Mouse (Mus musculus) midbrain, embryonic 14.5 days (tissue): Measurements from ENCODE around the gene Gm17359. TPM values are rescaled to one million over a fixed set of nuclear protein-coding genes. Genes with fewer than 3 reads are reported as not detected.

Experiments
- ATAC-seq: fragments of 200-750 bp; cut with Nextera tagmentation; 2 replicates; pipeline ENCODE4 v1.8.0; 2017; ENCODE audit warnings: moderate number of reproducible peaks, moderate library complexity; ENCODE audit not compliant: low FRiP score, low TSS enrichment
- DNase-seq: peaks from one replicate; pipeline ENCODE4 v3.0.0-alpha.2; 2015
- H3K27ac ChIP-seq: fragments of 300-500 bp; sonication (generic); replicated peaks from 2 replicates; pipeline ENCODE4 v1.5.1; 2014; ENCODE audit warnings: mild to moderate bottlenecking, low read depth, low read length, moderate library complexity
- H3K27me3 ChIP-seq: fragments of 300-500 bp; sonication (generic); 2 replicates; pipeline ENCODE4 v1.6.1; 2014; ENCODE audit warnings: low read length, control low read depth, mixed read lengths; ENCODE audit not compliant: control insufficient read depth, insufficient read depth
- H3K36me3 ChIP-seq: fragments of 300-500 bp; sonication (generic); 2 replicates; pipeline ENCODE4 v1.6.1; 2014; ENCODE audit warnings: low read length, control low read depth; ENCODE audit not compliant: control insufficient read depth, insufficient read depth
- H3K4me1 ChIP-seq: fragments of 300-500 bp; sonication (generic); 2 replicates; pipeline ENCODE4 v1.6.1; 2014; ENCODE audit warnings: mild to moderate bottlenecking, antibody characterized with exemption, low read length, control low read depth; ENCODE audit not compliant: control insufficient read depth, insufficient read depth
- H3K4me2 ChIP-seq: fragments of 300-500 bp; sonication (generic); 2 replicates; pipeline ENCODE4 v1.6.1; 2014; ENCODE audit warnings: mild to moderate bottlenecking, low read length, moderate library complexity
- H3K4me3 ChIP-seq: fragments of 300-500 bp; sonication (generic); replicated peaks from 2 replicates; pipeline ENCODE4 v1.5.1; 2014; ENCODE audit warnings: low read depth, low read length
- H3K9ac ChIP-seq: fragments of 300-500 bp; sonication (generic); replicated peaks from 2 replicates; pipeline ENCODE4 v1.6.1; 2014; ENCODE audit warnings: mild to moderate bottlenecking, low read length, moderate library complexity
- H3K9me3 ChIP-seq: fragments of 300-500 bp; sonication (generic); 2 replicates; pipeline ENCODE4 v1.6.1; 2016; ENCODE audit warnings: low read length, control low read depth, mixed read lengths; ENCODE audit not compliant: control insufficient read depth
- WGBS: fragments of 180-500 bp; shearing (Covaris S2); extraction: QIAGEN DNeasy Blood & Tissue Kit; methylation state at CpG from one replicate; pipeline ENCODE4 v1.1.7; 2014; 5-methylcytosine and 5-hydroxymethylcytosine counted together
- polyA plus RNA-seq: library from polyadenylated mRNA; unstranded; fragments of >200 nt; fragmentation: Nextera tagmentation; extraction: Ambion mirVana; gene quantifications from 2 replicates; pipeline ENCODE4 v1.2.1, GENCODE M21; 2014

Gm17359 gene
- polyA plus RNA-seq, 1 experiment from 2014 or later, result 0.34 TPM

DNA sequence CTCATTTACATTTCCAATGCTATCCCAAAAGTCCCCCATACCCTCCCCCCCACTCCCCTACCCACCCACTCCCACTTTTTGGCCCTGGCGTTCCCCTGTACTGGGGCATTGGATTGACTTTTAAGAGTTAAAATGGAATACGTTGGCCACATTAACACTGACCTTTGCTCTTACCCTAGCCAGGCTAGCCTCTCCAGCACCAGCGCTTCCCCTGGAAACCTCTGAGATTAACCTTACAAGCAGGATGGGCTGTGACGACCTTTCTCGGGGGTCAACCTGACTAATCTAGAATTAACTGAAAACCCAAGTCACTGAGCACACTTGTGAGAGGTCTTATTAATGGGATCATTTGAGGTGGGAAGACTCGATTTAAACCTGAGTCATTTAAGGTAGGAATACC, 31.8 kb downstream of the Gm17359 start:
- Histone ChIP-seq H3K4me2 (no peak overlapping the region), H3K9me3 (no peaks in the 10 kb centered on the region), H3K9ac (no peak overlapping the region), H3K4me1 (0 out of 2 replicates have a peak, but pooled peaks cover 4% of the 10 kb centered on the region), H3K36me3 (no peaks in the 10 kb centered on the region), H3K27me3 (no peaks in the 10 kb centered on the region), H3K4me3 (no peak overlapping the region), H3K27ac (no peak overlapping the region)
- DNase-seq (no peak), ATAC-seq (no peak)
- WGBS, result 37% methylated on average over 6 of the region's 6 CpGs

DNA sequence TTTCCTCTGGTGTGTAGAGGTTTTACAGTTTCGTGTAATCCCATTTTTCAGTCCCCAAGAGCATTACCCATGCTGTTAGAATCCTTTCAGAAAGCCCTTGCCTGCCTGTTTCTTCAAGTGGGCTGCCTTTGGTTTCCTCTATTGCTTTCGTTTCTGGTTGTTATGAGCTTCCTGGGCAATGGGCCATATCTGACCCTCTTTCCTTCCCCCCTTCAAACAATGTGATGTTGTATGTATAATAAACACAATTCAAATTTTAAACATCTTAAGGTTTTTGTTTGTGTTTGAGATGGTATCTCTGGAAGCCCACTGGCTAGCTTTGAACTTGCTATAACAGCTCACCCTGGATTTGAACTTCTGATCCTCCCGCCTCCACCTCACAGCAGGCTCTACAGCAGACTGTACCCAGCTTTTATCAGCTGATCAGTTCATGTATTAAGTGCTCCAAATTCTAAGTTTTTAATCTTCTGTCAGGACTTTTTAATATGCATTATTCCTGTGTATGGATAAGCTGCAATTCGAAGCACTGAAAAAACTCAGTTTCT, 34.0 kb downstream of the Gm17359 start:
- H3K4me2 ChIP-seq, result no peak overlapping the region
- ATAC-seq (no peak), DNase-seq (peak; percentile 20)
- H3K27me3 ChIP-seq, result no peaks in the 10 kb centered on the region
- no peak overlapping the region for H3K4me3 ChIP-seq
- no peak overlapping the region for H3K9ac ChIP-seq
- H3K27ac ChIP-seq, result no peak overlapping the region
- WGBS, result 50% methylated on average over 4 of the region's 4 CpGs
- 0 out of 2 replicates have a peak, but pooled peaks cover 4% of the 10 kb centered on the region for H3K4me1 ChIP-seq
- H3K36me3 ChIP-seq, result no peaks in the 10 kb centered on the region
- H3K9me3 ChIP-seq, result no peaks in the 10 kb centered on the region

DNA sequence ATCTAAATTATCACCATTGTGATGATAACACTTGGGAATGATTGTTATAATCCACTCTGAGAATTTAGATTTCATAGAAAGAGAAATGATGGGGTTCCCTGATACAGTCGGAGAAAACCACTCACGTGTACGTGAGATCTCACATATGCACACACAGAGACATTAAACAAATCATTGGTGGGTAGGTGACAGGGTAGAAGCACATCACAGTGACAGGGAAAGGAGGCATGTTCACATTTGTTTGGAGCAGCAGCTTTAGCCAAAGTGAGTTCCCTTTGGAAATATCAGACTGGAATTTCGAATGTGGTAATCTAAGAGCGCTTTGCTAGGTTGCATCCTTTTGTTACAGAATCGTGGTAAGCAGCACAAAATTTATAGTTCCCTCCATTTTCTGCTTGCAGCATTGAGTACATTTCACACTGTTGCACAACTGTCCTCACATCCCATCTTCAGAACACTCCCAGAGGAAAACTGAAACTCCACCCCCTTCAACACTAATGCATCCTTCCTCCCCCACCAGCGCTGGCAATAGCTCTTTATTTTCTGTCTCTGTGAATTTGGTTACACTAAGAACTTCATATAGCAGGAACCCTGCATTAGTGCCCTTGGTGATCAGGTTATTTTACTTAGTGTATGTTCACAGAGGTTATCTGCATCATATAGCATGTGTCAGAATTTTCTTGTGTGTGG, 35.2 kb downstream of the Gm17359 start:
- DNase-seq (no peak), ATAC-seq (no peak)
- no peak overlapping the region for H3K4me3 ChIP-seq
- no peaks in the 10 kb centered on the region for H3K36me3 ChIP-seq
- no peak overlapping the region for H3K4me2 ChIP-seq
- 74% methylated on average over 7 of the region's 7 CpGs for WGBS
- H3K27ac ChIP-seq, result no peak overlapping the region
- no peaks in the 10 kb centered on the region for H3K27me3 ChIP-seq
- H3K4me1 ChIP-seq, result 0 out of 2 replicates have a peak, but pooled peaks cover 4% of the 10 kb centered on the region
- no peak overlapping the region for H3K9ac ChIP-seq
- H3K9me3 ChIP-seq, result no peaks in the 10 kb centered on the region

DNA sequence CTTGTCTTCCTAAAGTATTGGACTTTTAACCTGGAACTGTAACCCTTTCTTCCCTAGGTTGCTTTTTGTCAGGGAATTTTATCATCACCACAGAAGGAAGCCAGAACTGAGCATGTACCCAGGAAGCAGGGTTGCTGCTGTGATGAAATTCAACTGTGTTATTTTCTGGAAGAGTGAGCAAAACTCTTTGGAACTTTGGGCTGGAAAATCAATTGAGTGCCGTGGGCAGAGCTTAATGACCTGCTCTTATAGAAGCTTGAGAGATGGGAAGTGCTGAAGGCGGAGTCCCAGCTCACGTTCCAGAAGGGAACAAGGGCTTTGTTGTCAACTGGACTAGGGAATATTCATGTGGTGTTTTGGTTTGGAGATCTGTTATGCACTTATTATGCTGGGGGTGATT, 37.5 kb downstream of the Gm17359 start:
- ATAC-seq (no peak), DNase-seq (no peak)
- Histone ChIP-seq H3K4me2 (no peak overlapping the region), H3K27ac (no peak overlapping the region), H3K4me1 (peaks cover 4% of the 10 kb centered on the region; the same call in 1 of the 2 replicates), H3K4me3 (no peak overlapping the region), H3K27me3 (no peaks in the 10 kb centered on the region), H3K9ac (no peak overlapping the region), H3K9me3 (no peaks in the 10 kb centered on the region), H3K36me3 (no peaks in the 10 kb centered on the region)
- WGBS, result 67% methylated on average over 3 of the region's 3 CpGs

DNA sequence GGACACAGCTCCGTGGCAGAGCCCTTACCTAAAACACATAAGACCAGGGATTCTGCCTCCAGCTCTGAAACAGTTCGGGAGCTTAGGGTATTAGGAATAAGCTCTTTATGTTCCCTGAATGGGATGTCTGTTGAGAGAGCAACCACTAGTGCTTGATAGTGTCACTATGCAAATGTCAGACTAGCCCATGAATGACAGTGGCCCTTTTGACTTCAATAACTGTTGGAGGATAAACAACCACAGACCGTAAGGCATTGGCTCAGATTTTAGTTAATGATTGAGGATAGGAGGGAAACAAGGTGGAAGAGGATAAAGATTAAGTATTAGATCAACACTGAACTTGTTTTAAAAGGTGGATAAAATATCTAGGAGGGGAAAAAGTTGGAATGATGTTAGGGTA, 41.6 kb downstream of the Gm17359 start:
- Histone ChIP-seq H3K27ac (no peak overlapping the region), H3K4me2 (no peak overlapping the region), H3K36me3 (no peaks in the 10 kb centered on the region), H3K27me3 (no peaks in the 10 kb centered on the region), H3K4me3 (no peak overlapping the region), H3K4me1 (no peaks in the 10 kb centered on the region; the same call in 1 of the 2 replicates), H3K9ac (no peak overlapping the region), H3K9me3 (no peaks in the 10 kb centered on the region)
- ATAC-seq (no peak), DNase-seq (peak; percentile 10)
- 13% methylated on average over 3 of the region's 3 CpGs for WGBS

DNA sequence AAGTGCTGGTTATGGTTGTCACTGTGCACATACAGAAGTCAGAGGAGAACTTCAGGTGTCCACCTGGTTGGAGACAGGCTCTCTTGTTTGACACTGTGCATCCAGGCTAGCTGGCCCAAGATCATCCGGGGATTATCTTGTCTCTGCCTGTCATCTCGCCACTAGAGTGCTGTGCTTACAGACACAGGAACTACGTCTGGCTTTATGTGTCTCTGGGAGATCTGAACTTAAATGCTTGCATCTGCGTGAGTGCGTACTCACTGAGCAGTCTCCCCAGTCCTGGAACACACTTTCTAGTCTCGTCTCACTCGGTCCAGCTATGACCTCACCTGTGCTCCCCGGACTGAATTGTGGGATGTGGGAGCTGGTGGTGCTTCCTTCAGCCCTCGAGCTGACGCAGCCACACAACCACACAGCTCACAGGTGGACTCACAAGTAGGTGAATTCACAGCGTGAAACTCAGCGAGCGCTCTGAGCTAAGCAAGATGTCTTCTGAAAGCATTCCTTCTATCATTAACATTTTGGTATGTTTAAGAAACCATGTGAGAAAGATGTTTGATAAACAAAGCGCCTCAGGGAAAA, 42.9 kb downstream of the Gm17359 start:
- Histone ChIP-seq H3K9me3 (no peaks in the 10 kb centered on the region), H3K4me1 (no peaks in the 10 kb centered on the region; the same call in 1 of the 2 replicates), H3K9ac (no peak overlapping the region), H3K4me2 (no peak overlapping the region), H3K27ac (no peak overlapping the region), H3K4me3 (no peak overlapping the region), H3K27me3 (no peaks in the 10 kb centered on the region), H3K36me3 (no peaks in the 10 kb centered on the region)
- no peak for DNase-seq
- ATAC-seq, result no peak
- 77% methylated on average over 14 of the region's 14 CpGs for WGBS

DNA sequence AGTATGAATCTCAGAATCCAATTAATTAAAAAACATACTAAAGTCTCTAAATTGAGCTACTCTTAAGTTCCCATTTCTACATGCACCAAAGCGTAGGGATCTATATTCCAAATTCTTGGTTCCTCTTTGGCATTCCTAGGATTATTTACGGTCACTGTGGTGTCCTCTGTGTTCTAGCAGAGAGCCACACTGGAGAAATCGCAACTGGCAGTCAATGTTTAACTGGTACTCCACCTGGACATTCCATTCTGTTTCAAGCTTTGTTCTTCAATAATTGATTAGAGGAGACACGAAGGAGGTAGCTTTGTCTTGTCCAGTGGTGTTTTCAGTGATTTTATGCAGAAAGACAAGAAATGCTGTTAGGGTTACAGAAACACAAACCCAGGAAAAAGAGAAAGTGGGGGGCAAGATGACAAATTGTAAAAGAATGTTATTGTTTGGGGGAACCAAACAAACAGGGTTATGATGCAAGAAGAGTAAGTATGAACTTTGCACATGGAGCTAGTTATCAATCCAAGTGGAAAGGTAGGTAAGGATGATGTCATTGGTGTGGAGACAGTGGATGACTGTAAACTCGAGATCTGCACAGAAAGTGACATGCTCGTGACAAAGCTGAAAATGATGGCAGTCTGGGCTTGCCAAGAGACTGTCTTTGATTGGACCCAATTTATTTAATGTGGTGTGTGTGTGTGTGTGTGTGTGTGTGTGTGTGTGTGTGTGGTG, 43.6 kb downstream of the Gm17359 start:
- DNase-seq (no peak), ATAC-seq (no peak)
- Histone ChIP-seq H3K4me2 (no peak overlapping the region), H3K4me3 (no peak overlapping the region), H3K9ac (no peak overlapping the region), H3K27me3 (no peaks in the 10 kb centered on the region), H3K27ac (no peak overlapping the region), H3K36me3 (no peaks in the 10 kb centered on the region), H3K9me3 (no peaks in the 10 kb centered on the region), H3K4me1 (no peaks in the 10 kb centered on the region; the same call in 1 of the 2 replicates)
- WGBS, result 81% methylated on average over 6 of the region's 6 CpGs

DNA sequence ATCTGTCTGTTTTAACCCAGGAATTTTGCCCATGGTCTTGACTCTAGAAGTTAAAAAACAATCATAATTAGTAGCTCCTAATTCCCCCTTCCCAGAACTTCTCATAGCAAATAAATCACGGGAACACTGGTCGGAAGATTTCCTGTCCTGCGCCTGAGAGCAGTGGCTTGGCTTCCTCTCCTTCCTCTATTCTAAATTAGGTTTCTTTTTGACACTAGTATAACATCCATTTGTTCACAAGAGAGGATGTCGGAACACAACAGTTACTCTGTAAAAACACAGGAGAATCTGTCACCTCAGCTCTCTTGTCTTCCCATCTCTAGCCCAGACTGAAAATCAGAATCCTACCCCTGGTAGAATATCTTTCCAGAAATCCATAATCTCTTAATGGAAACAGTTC, 44.9 kb downstream of the Gm17359 start:
- Histone ChIP-seq H3K4me2 (no peak overlapping the region), H3K4me1 (no peaks in the 10 kb centered on the region; the same call in 1 of the 2 replicates), H3K4me3 (no peak overlapping the region), H3K9me3 (no peaks in the 10 kb centered on the region), H3K36me3 (no peaks in the 10 kb centered on the region), H3K9ac (no peak overlapping the region), H3K27me3 (no peaks in the 10 kb centered on the region), H3K27ac (no peak overlapping the region)
- 89% methylated on average over 4 of the region's 4 CpGs for WGBS
- ATAC-seq, result no peak
- DNase-seq, result no peak
